15 mouse cellular contexts compared by ENCODE assay signal in genomic region chr2:26207559-26207958, GRCm38 (mm10). TPM values are rescaled to one million over a fixed set of nuclear protein-coding genes. Genes with fewer than 3 reads are reported as not detected.
DNase-seq lines count a peak whose midpoint lies in the region; ATAC-seq and TF ChIP-seq lines count a peak whose summit lies in the region.
"Had no signal": no experiment of that assay in that cellular context is flagged by ENCODE, and none has a peak within 500 bp of the region (broad histone marks: within the 10 kb centered on the region; RNA-seq: fewer than 3 reads in every experiment).

No protein-coding gene starts in this region.

- intact Hi-C loops in heart, postnatal 14 days (cut with DNase I): no loop called here

- H3K27me3 ChIP-seq in hindbrain, embryonic 11.5 days (ENCODE audit: control insufficient read depth, insufficient read depth, low read length): peaks cover 59% of the 10 kb centered on the region
- H3K27me3 ChIP-seq in hindbrain, embryonic 16.5 days (replicated peaks; ENCODE audit: control insufficient read depth, insufficient read depth, low read length): peaks cover 54% of the 10 kb centered on the region
- peaks cover 63% of the 10 kb centered on the region for H3K27me3 ChIP-seq in hindbrain, embryonic 15.5 days
- H3K27me3 ChIP-seq in neural tube, embryonic 15.5 days (replicated peaks): peaks cover 74% of the 10 kb centered on the region
- peaks cover 54% of the 10 kb centered on the region for H3K27me3 ChIP-seq in intestine, postnatal 0 days (replicated peaks; ENCODE audit: control insufficient read depth, insufficient read depth, low read length)

- no peaks in the 10 kb centered on the region for H3K9me3 ChIP-seq in hindbrain, embryonic 11.5 days (ENCODE audit: control insufficient read depth, low read length)
- H3K9me3 ChIP-seq in hindbrain, embryonic 16.5 days (ENCODE audit: control insufficient read depth, low read length): peaks cover 4% of the 10 kb centered on the region; the same call in 1 of the 2 replicates
- H3K9me3 ChIP-seq in hindbrain, embryonic 15.5 days: no peaks in the 10 kb centered on the region
- no peaks in the 10 kb centered on the region for H3K9me3 ChIP-seq in neural tube, embryonic 15.5 days (replicated peaks)
- H3K9me3 ChIP-seq in intestine, postnatal 0 days (ENCODE audit: control insufficient read depth): no peaks in the 10 kb centered on the region
- H3K9me3 ChIP-seq: embryonic facial prominence, embryonic 12.5 days; heart, embryonic 15.5 days; lung, embryonic 15.5 days; stomach, embryonic 15.5 days had no signal

- H3K27ac ChIP-seq in hindbrain, embryonic 11.5 days (ENCODE audit: low read depth, low read length): peak overlapping the region; percentile 30; the same call in 1 of the 2 replicates
- H3K27ac ChIP-seq in hindbrain, embryonic 16.5 days (ENCODE audit: low read depth, low read length): no peak overlapping the region
- H3K27ac ChIP-seq in hindbrain, embryonic 15.5 days (replicated peaks): no peak overlapping the region
- no peak overlapping the region for H3K27ac ChIP-seq in neural tube, embryonic 15.5 days (replicated peaks)
- no peak overlapping the region for H3K27ac ChIP-seq in intestine, postnatal 0 days (ENCODE audit: low read depth, low read length)
- H3K27ac ChIP-seq: embryonic facial prominence, embryonic 12.5 days; heart, embryonic 15.5 days; kidney, postnatal 0 days; lung, embryonic 15.5 days; stomach, embryonic 15.5 days had no signal

- ATAC-seq in hindbrain, embryonic 11.5 days (ENCODE audit: low FRiP score): peak; percentile 79
- no peak for ATAC-seq in hindbrain, embryonic 16.5 days
- ATAC-seq in hindbrain, embryonic 15.5 days (ENCODE audit: low FRiP score, low read depth): peak; percentile 28
- ATAC-seq in neural tube, embryonic 15.5 days (ENCODE audit: low FRiP score): no peak
- no peak for ATAC-seq in intestine, postnatal 0 days

- H3K36me3 ChIP-seq in hindbrain, embryonic 11.5 days (ENCODE audit: control insufficient read depth, insufficient read depth, low read length): peaks cover 10% of the 10 kb centered on the region
- H3K36me3 ChIP-seq in hindbrain, embryonic 16.5 days (ENCODE audit: control insufficient read depth, insufficient read depth, low read length): peaks cover 24% of the 10 kb centered on the region
- H3K36me3 ChIP-seq in hindbrain, embryonic 15.5 days: peaks cover 20% of the 10 kb centered on the region
- peaks cover 30% of the 10 kb centered on the region for H3K36me3 ChIP-seq in neural tube, embryonic 15.5 days
- peaks cover 30% of the 10 kb centered on the region for H3K36me3 ChIP-seq in intestine, postnatal 0 days (ENCODE audit: control insufficient read depth, insufficient read depth)

- peaks cover 14% of the 10 kb centered on the region for H3K4me1 ChIP-seq in hindbrain, embryonic 11.5 days (replicated peaks; ENCODE audit: control insufficient read depth, insufficient read depth, low read length)
- peaks cover 8% of the 10 kb centered on the region for H3K4me1 ChIP-seq in hindbrain, embryonic 16.5 days (ENCODE audit: control insufficient read depth, insufficient read depth, low read depth, low read length)
- peaks cover 16% of the 10 kb centered on the region for H3K4me1 ChIP-seq in hindbrain, embryonic 15.5 days (replicated peaks)
- H3K4me1 ChIP-seq in neural tube, embryonic 15.5 days: peaks cover 28% of the 10 kb centered on the region
- no peaks in the 10 kb centered on the region for H3K4me1 ChIP-seq in intestine, postnatal 0 days (replicated peaks; ENCODE audit: control insufficient read depth, insufficient read depth, low read length)

- H3K4me2 ChIP-seq in hindbrain, embryonic 11.5 days (replicated peaks; ENCODE audit: low read depth, low read length): peak overlapping the region; percentile 36; the same call in 1 of the 2 replicates
- H3K4me2 ChIP-seq in hindbrain, embryonic 16.5 days (ENCODE audit: low read length): no peak overlapping the region
- no peak overlapping the region for H3K4me2 ChIP-seq in hindbrain, embryonic 15.5 days
- no peak overlapping the region for H3K4me2 ChIP-seq in neural tube, embryonic 15.5 days
- H3K4me2 ChIP-seq in intestine, postnatal 0 days (replicated peaks; ENCODE audit: low read depth): no peak overlapping the region
- H3K4me2 ChIP-seq: embryonic facial prominence, embryonic 12.5 days; heart, embryonic 15.5 days; lung, embryonic 15.5 days; stomach, embryonic 15.5 days had no signal

- no peak for TF ChIP-seq CTCF in brain, embryonic 14.5 days (IDR thresholded peaks at IDR 0.05; ENCODE audit: borderline replicate concordance, extremely low read depth, insufficient read depth, insufficient read length)
- TF ChIP-seq CTCF in intestine, postnatal 0 days (IDR thresholded peaks at IDR 0.05; ENCODE audit: low read depth): no peak

- H3K4me3 ChIP-seq in hindbrain, embryonic 11.5 days (ENCODE audit: low read depth, low read length): peak overlapping the region; percentile 17; the same call in 1 of the 2 replicates
- no peak overlapping the region for H3K4me3 ChIP-seq in hindbrain, embryonic 16.5 days (ENCODE audit: low read length)
- H3K4me3 ChIP-seq in hindbrain, embryonic 15.5 days: no peak overlapping the region
- peak overlapping the region; percentile 3; the same call in 1 of the 2 replicates for H3K4me3 ChIP-seq in neural tube, embryonic 15.5 days (replicated peaks)
- no peak overlapping the region for H3K4me3 ChIP-seq in intestine, postnatal 0 days (ENCODE audit: low read depth, low read length)
- H3K4me3 ChIP-seq: embryonic facial prominence, embryonic 12.5 days; heart, embryonic 15.5 days; lung, embryonic 15.5 days; stomach, embryonic 15.5 days had no signal

- TF ChIP-seq POLR2A in brain, embryonic 14.5 days (IDR thresholded peaks at IDR 0.05; ENCODE audit: borderline replicate concordance, extremely low read depth, insufficient read depth, insufficient read length, poor library complexity, severe bottlenecking): no peak

- 10% methylated on average over 9 of the region's 9 CpGs for WGBS in hindbrain, embryonic 11.5 days
- 7% methylated on average over 9 of the region's 9 CpGs for WGBS in hindbrain, embryonic 16.5 days
- 8% methylated on average over 9 of the region's 9 CpGs for WGBS in hindbrain, embryonic 15.5 days
- WGBS in neural tube, embryonic 15.5 days: 8% methylated on average over 9 of the region's 9 CpGs
- WGBS in intestine, postnatal 0 days: 19% methylated on average over 9 of the region's 9 CpGs

- H3K9ac ChIP-seq in hindbrain, embryonic 11.5 days (ENCODE audit: low read depth, low read length): no peak overlapping the region
- H3K9ac ChIP-seq in hindbrain, embryonic 16.5 days (ENCODE audit: low read depth, low read length): no peak overlapping the region
- H3K9ac ChIP-seq in hindbrain, embryonic 15.5 days: no peak overlapping the region
- no peak overlapping the region for H3K9ac ChIP-seq in neural tube, embryonic 15.5 days (replicated peaks)
- H3K9ac ChIP-seq in intestine, postnatal 0 days (ENCODE audit: low read depth, low read length): no peak overlapping the region
- H3K9ac ChIP-seq: embryonic facial prominence, embryonic 12.5 days; heart, embryonic 15.5 days; lung, embryonic 15.5 days; stomach, embryonic 15.5 days had no signal

- peak; percentile 57 for DNase-seq in hindbrain, embryonic 11.5 days (ENCODE audit: low spot score)
- DNase-seq in brain, embryonic 14.5 days (ENCODE audit: low read depth): peak; percentile 50
- DNase-seq in heart, postnatal 14 days: no peak

RNA-seq across cellular contexts. Expression of gene Lhx3, which starts 0.5 kb away (rescaled TPM):
- 6.1 and 7.4 TPM in 2 replicates for polyA plus RNA-seq in hindbrain, embryonic 11.5 days (2014; fragmentation: Nextera tagmentation; extraction: Ambion mirVana)
- 3.3 and 4.5 TPM in 2 replicates for polyA plus RNA-seq in hindbrain, embryonic 16.5 days (2015; fragmentation: Nextera tagmentation; extraction: Ambion mirVana)
- polyA plus RNA-seq in brain, embryonic 14.5 days (2012; rRNA removed): 1.6 and 3.3 TPM in 2 replicates
- 4.1 and 4.2 TPM in 2 replicates for polyA plus RNA-seq in hindbrain, embryonic 15.5 days (2015; fragmentation: Nextera tagmentation; extraction: Ambion mirVana)
- polyA plus RNA-seq in neural tube, embryonic 15.5 days (2015; fragmentation: Nextera tagmentation; extraction: Ambion mirVana): 6.9 and 8.5 TPM in 2 replicates
- 0.10 TPM in 1 of 2 replicates, not detected in the other for polyA plus RNA-seq in intestine, postnatal 0 days (2015; fragmentation: Nextera tagmentation; extraction: Ambion mirVana)
- total RNA-seq in heart, postnatal 14 days (2021): not detected
- total RNA-seq: heart, adult 18-20 months; left cerebral cortex, postnatal 10 days had no signal
- polyA plus RNA-seq: heart, embryonic 15.5 days; intestine, embryonic 14.5 days; kidney, postnatal 0 days; lung, embryonic 15.5 days; stomach, embryonic 15.5 days had no signal

RNA-seq across cellular contexts. Expression of gene Qsox2, which starts 29.8 kb away (rescaled TPM):
- polyA plus RNA-seq in hindbrain, embryonic 11.5 days (2014; fragmentation: Nextera tagmentation; extraction: Ambion mirVana): 15.8 and 16.7 TPM in 2 replicates
- polyA plus RNA-seq in hindbrain, embryonic 16.5 days (2015; fragmentation: Nextera tagmentation; extraction: Ambion mirVana): 15.3 and 16.7 TPM in 2 replicates
- 19.1 and 20.1 TPM in 2 replicates for polyA plus RNA-seq in brain, embryonic 14.5 days (2012; rRNA removed)
- polyA plus RNA-seq in hindbrain, embryonic 15.5 days (2015; fragmentation: Nextera tagmentation; extraction: Ambion mirVana): 16.7 and 16.9 TPM in 2 replicates
- polyA plus RNA-seq in neural tube, embryonic 15.5 days (2015; fragmentation: Nextera tagmentation; extraction: Ambion mirVana): 14.7 and 18.2 TPM in 2 replicates
- polyA plus RNA-seq in intestine, postnatal 0 days (2015; fragmentation: Nextera tagmentation; extraction: Ambion mirVana): 7.0 and 7.5 TPM in 2 replicates
- total RNA-seq in heart, postnatal 14 days (2021): 10 to 100 TPM; 13.8 to 16.1 TPM

Comparison
In these comparisons a context has a peak if more than half of its experiments do, and no peak if none do; other contexts are left out.
1. ATAC-seq: peak in hindbrain, embryonic 11.5 days (single experiment) and hindbrain, embryonic 15.5 days (single experiment); none in hindbrain, embryonic 16.5 days (single experiment), neural tube, embryonic 15.5 days (single experiment) and intestine, postnatal 0 days (single experiment).
2. H3K4me3 ChIP-seq: peak in hindbrain, embryonic 11.5 days (single experiment) and neural tube, embryonic 15.5 days (single experiment); none in hindbrain, embryonic 16.5 days (single experiment), hindbrain, embryonic 15.5 days (single experiment) and intestine, postnatal 0 days (single experiment).
3. DNase-seq: peak in hindbrain, embryonic 11.5 days (single experiment) and brain, embryonic 14.5 days (single experiment); none in heart, postnatal 14 days (0 of 2).